Mouse (Mus musculus) neural tube, embryonic 14.5 days (tissue): ENCODE data around the gene Nek3. TPM values are rescaled to one million over a fixed set of nuclear protein-coding genes. Genes with fewer than 3 reads are reported as not detected.

Experiments
- ATAC-seq: fragments of 200-750 bp; cut with Nextera tagmentation; 2 replicates; pipeline ENCODE4 v1.8.0; 2017; ENCODE audit warnings: low read depth, mild to moderate bottlenecking, moderate TSS enrichment, moderate library complexity
- H3K27ac ChIP-seq: fragments of 300-500 bp; sonication (generic); 2 replicates; pipeline ENCODE4 v1.5.1; 2014; ENCODE audit warnings: low read depth, mild to moderate bottlenecking, control low read depth, low read length, moderate library complexity, mixed read lengths
- H3K27me3 ChIP-seq: fragments of 300-500 bp; sonication (generic); 2 replicates; pipeline ENCODE4 v1.6.1; 2014; ENCODE audit warnings: low read length; ENCODE audit not compliant: control insufficient read depth, insufficient read depth
- H3K36me3 ChIP-seq: fragments of 300-500 bp; sonication (generic); 2 replicates; pipeline ENCODE4 v1.6.1; 2014; ENCODE audit warnings: low read length, mixed read lengths; ENCODE audit not compliant: control insufficient read depth, insufficient read depth
- H3K4me1 ChIP-seq: fragments of 300-500 bp; sonication (generic); 2 replicates; pipeline ENCODE4 v1.6.1; 2014; ENCODE audit warnings: low read length; ENCODE audit not compliant: control insufficient read depth, insufficient read depth
- H3K4me2 ChIP-seq: fragments of 300-500 bp; sonication (generic); 2 replicates; pipeline ENCODE4 v1.6.1; 2014; ENCODE audit warnings: mild to moderate bottlenecking, low read depth, low read length, control low read depth
- H3K4me3 ChIP-seq: fragments of 300-500 bp; sonication (generic); 2 replicates; pipeline ENCODE4 v1.5.1; 2014; ENCODE audit warnings: low read depth, low read length, control low read depth, mixed read lengths
- H3K9ac ChIP-seq: fragments of 300-500 bp; sonication (generic); replicated peaks from 2 replicates; pipeline ENCODE4 v1.6.1; 2014; ENCODE audit warnings: low read depth, mild to moderate bottlenecking, control low read depth, low read length, mixed read lengths
- H3K9me3 ChIP-seq: fragments of 300-500 bp; sonication (generic); 2 replicates; pipeline ENCODE4 v1.6.1; 2016; ENCODE audit warnings: low read length; ENCODE audit not compliant: control insufficient read depth
- WGBS: fragments of 180-500 bp; shearing (Covaris S2); extraction: QIAGEN DNeasy Blood & Tissue Kit; methylation state at CpG from one replicate; pipeline ENCODE4 v1.1.7; 2014; 5-methylcytosine and 5-hydroxymethylcytosine counted together
- polyA plus RNA-seq: library from polyadenylated mRNA; unstranded; fragments of >200 nt; fragmentation: Nextera tagmentation; extraction: Ambion mirVana; gene quantifications from 2 replicates; pipeline ENCODE4 v1.2.1, GENCODE M21; 2014

The Nek3 gene
- 9.8 and 11.6 TPM in 2 replicates for polyA plus RNA-seq

GRCm38 (mm10) chr8:22166080-22166603, at the start of gene Nek3:
Nek3 (minus strand) TSS chr8:22166435.
- peak within 1 kb of the TSS; percentile 58 for H3K4me3 ChIP-seq
- H3K4me1 ChIP-seq = 0 out of 2 replicates have a peak, but pooled peaks cover 3% of the 10 kb centered on the region
- no peaks in the 10 kb centered on the region for H3K9me3 ChIP-seq
- under 1% methylated on average over 37 of the region's 43 CpGs for WGBS
- peak within 1 kb of the TSS; percentile 51 for H3K4me2 ChIP-seq
- H3K9ac ChIP-seq = peak within 1 kb of the TSS; percentile 66
- peak; percentile 99 for ATAC-seq
- H3K27me3 ChIP-seq = no peaks in the 10 kb centered on the region
- H3K27ac ChIP-seq = peak within 1 kb of the TSS; percentile 84
- no peaks in the 10 kb centered on the region for H3K36me3 ChIP-seq

DNA sequence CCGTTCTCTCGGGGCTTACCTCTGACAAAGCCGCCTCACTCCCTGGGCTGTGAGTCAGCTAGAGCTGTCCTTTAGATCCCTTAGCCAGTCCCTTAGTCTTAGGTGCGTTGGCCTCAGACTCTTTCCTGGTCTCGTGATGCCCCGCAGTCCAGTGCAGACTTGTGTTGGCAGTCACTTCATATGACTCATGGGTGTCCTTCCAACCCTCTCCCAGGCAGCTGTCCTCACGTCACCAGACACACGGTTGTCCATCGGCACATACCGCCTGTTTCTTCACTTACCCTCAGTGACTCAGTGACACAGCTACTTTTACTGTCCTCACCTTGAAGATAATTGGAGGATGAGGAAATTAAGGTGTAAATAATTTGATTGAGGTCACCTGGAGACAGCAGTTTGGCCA, 48.6 kb upstream of the Nek3 start:
- Histone ChIP-seq H3K4me3 (no peak overlapping the region), H3K4me2 (no peak overlapping the region), H3K9me3 (no peaks in the 10 kb centered on the region), H3K36me3 (peaks cover 38% of the 10 kb centered on the region), H3K4me1 (no peaks in the 10 kb centered on the region), H3K9ac (no peak overlapping the region), H3K27me3 (no peaks in the 10 kb centered on the region), H3K27ac (no peak overlapping the region)
- no peak for ATAC-seq
- 98% methylated on average over 10 of the region's 10 CpGs for WGBS

GRCm38 (mm10) chr8:22209012-22209411, 42.8 kb upstream of the Nek3 start:
- 81% methylated on average over 5 of the region's 5 CpGs for WGBS
- no peak overlapping the region for H3K27ac ChIP-seq
- no peak overlapping the region for H3K4me2 ChIP-seq
- no peaks in the 10 kb centered on the region for H3K9me3 ChIP-seq
- H3K27me3 ChIP-seq = no peaks in the 10 kb centered on the region
- no peak for ATAC-seq
- H3K36me3 ChIP-seq = peaks cover 26% of the 10 kb centered on the region
- H3K4me3 ChIP-seq = no peak overlapping the region
- no peaks in the 10 kb centered on the region for H3K4me1 ChIP-seq
- H3K9ac ChIP-seq = no peak overlapping the region

GRCm38 (mm10) chr8:22207535-22207934, 41.3 kb upstream of the Nek3 start:
- no peak for ATAC-seq
- Histone ChIP-seq H3K4me1 (no peaks in the 10 kb centered on the region), H3K27me3 (no peaks in the 10 kb centered on the region), H3K4me3 (no peak overlapping the region), H3K9me3 (no peaks in the 10 kb centered on the region), H3K27ac (no peak overlapping the region), H3K36me3 (peaks cover 26% of the 10 kb centered on the region), H3K9ac (no peak overlapping the region), H3K4me2 (no peak overlapping the region)
- WGBS = 74% methylated on average over 4 of the region's 4 CpGs

DNA sequence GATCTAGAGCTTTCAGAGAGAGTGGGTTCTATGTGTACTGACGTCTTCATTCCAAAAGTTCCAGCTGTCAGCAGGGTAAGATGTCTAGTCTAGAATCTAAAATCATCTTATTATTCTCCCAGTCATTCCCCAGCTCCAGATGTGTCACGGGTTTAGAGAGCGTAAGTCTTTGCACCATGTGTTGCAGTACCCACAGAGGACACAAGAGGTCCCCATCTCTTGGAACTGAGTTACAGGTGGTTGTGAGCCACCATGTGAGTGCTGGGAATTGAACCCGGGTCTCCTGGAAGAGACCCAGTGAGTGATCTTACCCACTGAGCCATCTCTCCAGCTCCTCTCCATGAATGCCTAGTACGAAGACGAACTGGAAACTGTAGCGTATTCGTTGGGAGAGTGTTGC, 33.2 kb upstream of the Nek3 start:
- Histone ChIP-seq H3K9me3 (no peaks in the 10 kb centered on the region), H3K27me3 (no peaks in the 10 kb centered on the region), H3K9ac (no peak overlapping the region), H3K4me1 (peaks cover 4% of the 10 kb centered on the region), H3K4me2 (no peak overlapping the region), H3K36me3 (peaks cover 5% of the 10 kb centered on the region), H3K27ac (no peak overlapping the region), H3K4me3 (no peak overlapping the region)
- WGBS = over 99% methylated on average over 8 of the region's 8 CpGs
- no peak for ATAC-seq

DNA sequence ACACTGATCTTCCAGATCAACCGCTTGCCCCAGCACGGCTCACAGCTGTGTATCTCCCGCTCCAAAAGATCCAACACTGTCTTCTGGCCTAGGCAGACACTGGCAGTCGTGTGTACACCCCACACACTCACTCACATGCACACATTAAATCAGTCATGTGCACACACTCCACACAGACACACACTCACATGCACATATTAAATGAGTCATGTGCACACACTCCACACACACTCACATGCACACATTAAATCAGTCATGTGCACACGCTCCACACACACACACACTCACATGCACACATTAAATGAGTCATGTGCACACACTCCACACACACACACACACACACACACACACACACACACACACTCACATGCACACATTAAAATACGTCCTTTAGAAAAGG, 31.7 kb upstream of the Nek3 start:
- ATAC-seq = no peak
- Histone ChIP-seq H3K36me3 (peaks cover 4% of the 10 kb centered on the region; the same call in 1 of the 2 replicates), H3K9me3 (no peaks in the 10 kb centered on the region), H3K4me2 (no peak overlapping the region), H3K27me3 (no peaks in the 10 kb centered on the region), H3K27ac (no peak overlapping the region), H3K9ac (no peak overlapping the region), H3K4me3 (no peak overlapping the region), H3K4me1 (peaks cover 12% of the 10 kb centered on the region)
- 91% methylated on average over 6 of the region's 6 CpGs for WGBS

- no peaks in the 10 kb centered on the region for H3K9me3 ChIP-seq
- H3K4me3 ChIP-seq = peak overlapping the region; percentile 78
- 14% methylated on average over 12 of the region's 12 CpGs for WGBS
- ATAC-seq = no peak; the same call in 1 of the 2 replicates
- no peaks in the 10 kb centered on the region for H3K36me3 ChIP-seq
- H3K27me3 ChIP-seq = no peaks in the 10 kb centered on the region
- H3K27ac ChIP-seq = peak overlapping the region; percentile 96
- H3K4me1 ChIP-seq = peaks cover 12% of the 10 kb centered on the region
- H3K4me2 ChIP-seq = peak overlapping the region; percentile 74
- H3K9ac ChIP-seq = peak overlapping the region; percentile 79
Measured at GRCm38 (mm10) chr8:22193432-22194010, 27.3 kb upstream of the Nek3 start.

- peak within 1 kb of the TSS; percentile 74 for H3K4me2 ChIP-seq
- H3K9ac ChIP-seq = peak within 1 kb of the TSS; percentile 79
- peak within 1 kb of the TSS; percentile 78 for H3K4me3 ChIP-seq
- no peaks in the 10 kb centered on the region for H3K9me3 ChIP-seq
- H3K27ac ChIP-seq = peak within 1 kb of the TSS; percentile 96
- under 1% methylated on average over 73 of the region's 73 CpGs for WGBS
- H3K36me3 ChIP-seq = no peaks in the 10 kb centered on the region
- peaks cover 12% of the 10 kb centered on the region for H3K4me1 ChIP-seq
- no peaks in the 10 kb centered on the region for H3K27me3 ChIP-seq
- ATAC-seq = peak; percentile 96
Measured at GRCm38 (mm10) chr8:22192660-22193431, 26.6 kb upstream of the Nek3 start, which contains the start of gene Vps36. Vps36 (plus strand) TSS chr8:22192809.
